Mouse (Mus musculus) intestine, embryonic 14.5 days (tissue): ENCODE data around the gene Cxcr1. TPM values are rescaled to one million over a fixed set of nuclear protein-coding genes. Genes with fewer than 3 reads are reported as not detected.

Source experiments
- ATAC-seq: fragments of 200-750 bp; cut with Nextera tagmentation; replicated peaks from 2 replicates; pipeline ENCODE4 v1.8.0; 2017; ENCODE audit warnings: low read depth, moderate number of reproducible peaks, moderate TSS enrichment, moderate library complexity; ENCODE audit not compliant: low FRiP score, low TSS enrichment
- DNase-seq: peaks from one replicate; pipeline ENCODE4 v3.0.0-alpha.2; 2018; ENCODE audit warnings: low spot score
- H3K27ac ChIP-seq: fragments of 300-500 bp; sonication (generic); 2 replicates; pipeline ENCODE4 v1.5.1; 2014; ENCODE audit warnings: low read depth, mild to moderate bottlenecking, control low read depth
- H3K27me3 ChIP-seq: fragments of 300-500 bp; sonication (generic); replicated peaks from 2 replicates; pipeline ENCODE4 v1.6.1; 2014; ENCODE audit warnings: low read length, control low read depth; ENCODE audit not compliant: control insufficient read depth, insufficient read depth
- H3K36me3 ChIP-seq: fragments of 300-500 bp; sonication (generic); 2 replicates; pipeline ENCODE4 v1.6.1; 2014; ENCODE audit warnings: low read length, control low read depth; ENCODE audit not compliant: control insufficient read depth, insufficient read depth
- H3K4me1 ChIP-seq: fragments of 300-500 bp; sonication (generic); replicated peaks from 2 replicates; pipeline ENCODE4 v1.6.1; 2014; ENCODE audit warnings: low read length, control low read depth, mixed read lengths; ENCODE audit not compliant: control insufficient read depth, insufficient read depth
- H3K4me2 ChIP-seq: fragments of 300-500 bp; sonication (generic); 2 replicates; pipeline ENCODE4 v1.6.1; 2014; ENCODE audit warnings: low read length
- H3K4me3 ChIP-seq: fragments of 300-500 bp; sonication (generic); 2 replicates; pipeline ENCODE4 v1.5.1; 2014; ENCODE audit warnings: low read depth, low read length, control low read depth, mixed read lengths
- H3K9ac ChIP-seq: fragments of 300-500 bp; sonication (generic); 2 replicates; pipeline ENCODE4 v1.6.1; 2014; ENCODE audit warnings: mild to moderate bottlenecking, low read length
- H3K9me3 ChIP-seq: fragments of 300-500 bp; sonication (generic); 2 replicates; pipeline ENCODE4 v1.6.1; 2016; ENCODE audit warnings: low read length, control low read depth; ENCODE audit not compliant: control insufficient read depth
- WGBS: fragments of 180-500 bp; shearing (Covaris S2); extraction: QIAGEN DNeasy Blood & Tissue Kit; methylation state at CpG from one replicate; pipeline ENCODE4 v1.1.7; 2014; 5-methylcytosine and 5-hydroxymethylcytosine counted together
- polyA plus RNA-seq: library from polyadenylated mRNA; unstranded; fragments of >200 nt; fragmentation: Nextera tagmentation; extraction: Ambion mirVana; gene quantifications from 2 replicates; pipeline ENCODE4 v1.2.1, GENCODE M21; 2014

Gene Cxcr1
- polyA plus RNA-seq, 1 experiment from 2014 or later, result not detected

DNA sequence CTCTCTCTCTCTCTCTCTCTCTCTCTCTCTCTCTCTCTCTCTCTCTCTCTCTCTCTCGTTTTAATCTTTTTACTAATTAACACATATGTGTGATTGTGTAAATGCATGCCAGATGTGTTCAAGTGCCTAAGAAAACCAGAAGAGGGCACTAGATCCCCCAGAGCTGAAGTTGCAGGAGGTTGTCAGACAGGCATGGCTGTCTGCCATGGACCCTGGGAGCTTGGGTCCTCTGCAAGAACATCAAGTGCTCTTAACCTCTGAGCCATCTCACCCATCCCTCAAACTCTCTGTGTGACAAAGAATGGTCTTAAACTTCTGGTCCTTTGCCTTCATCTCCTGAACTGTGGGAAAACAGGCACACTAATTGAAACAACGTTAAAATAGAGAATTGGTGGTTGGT lies 11.4 kb downstream of the Cxcr1 start:
- H3K4me1 ChIP-seq, result peaks cover 8% of the 10 kb centered on the region
- H3K27me3 ChIP-seq, result no peaks in the 10 kb centered on the region
- DNase-seq, result no peak
- no peaks in the 10 kb centered on the region for H3K9me3 ChIP-seq
- no peak overlapping the region for H3K9ac ChIP-seq
- no peak overlapping the region for H3K4me3 ChIP-seq
- no peak overlapping the region for H3K27ac ChIP-seq
- 77% methylated on average over 2 of the region's 2 CpGs for WGBS
- H3K36me3 ChIP-seq, result no peaks in the 10 kb centered on the region
- ATAC-seq, result no peak
- no peak overlapping the region for H3K4me2 ChIP-seq

DNA sequence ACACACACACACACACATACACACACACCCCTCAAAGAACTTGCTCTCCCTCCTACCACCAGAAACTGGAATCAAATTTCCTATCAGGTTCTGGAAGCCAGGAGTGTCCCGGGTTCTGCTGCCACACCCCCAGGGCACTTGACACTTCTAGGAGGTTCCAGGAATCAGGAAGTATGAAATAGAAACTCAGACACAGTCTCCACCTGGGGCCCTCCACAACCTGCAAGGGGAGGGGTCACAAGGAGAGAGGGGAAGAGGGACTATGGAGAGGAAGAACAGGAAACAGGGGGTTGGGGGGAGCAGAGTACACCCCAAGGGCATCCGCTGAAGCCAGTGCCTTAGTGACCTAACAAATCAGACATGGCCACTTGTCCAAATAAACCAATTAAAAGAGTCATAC lies 13.0 kb downstream of the Cxcr1 start:
- 61% methylated on average over 2 of the region's 2 CpGs for WGBS
- Histone ChIP-seq H3K4me1 (peaks cover 8% of the 10 kb centered on the region), H3K4me2 (no peak overlapping the region), H3K9ac (no peak overlapping the region), H3K36me3 (no peaks in the 10 kb centered on the region), H3K27me3 (no peaks in the 10 kb centered on the region), H3K9me3 (no peaks in the 10 kb centered on the region), H3K27ac (no peak overlapping the region), H3K4me3 (no peak overlapping the region)
- ATAC-seq (no peak), DNase-seq (no peak)

DNA sequence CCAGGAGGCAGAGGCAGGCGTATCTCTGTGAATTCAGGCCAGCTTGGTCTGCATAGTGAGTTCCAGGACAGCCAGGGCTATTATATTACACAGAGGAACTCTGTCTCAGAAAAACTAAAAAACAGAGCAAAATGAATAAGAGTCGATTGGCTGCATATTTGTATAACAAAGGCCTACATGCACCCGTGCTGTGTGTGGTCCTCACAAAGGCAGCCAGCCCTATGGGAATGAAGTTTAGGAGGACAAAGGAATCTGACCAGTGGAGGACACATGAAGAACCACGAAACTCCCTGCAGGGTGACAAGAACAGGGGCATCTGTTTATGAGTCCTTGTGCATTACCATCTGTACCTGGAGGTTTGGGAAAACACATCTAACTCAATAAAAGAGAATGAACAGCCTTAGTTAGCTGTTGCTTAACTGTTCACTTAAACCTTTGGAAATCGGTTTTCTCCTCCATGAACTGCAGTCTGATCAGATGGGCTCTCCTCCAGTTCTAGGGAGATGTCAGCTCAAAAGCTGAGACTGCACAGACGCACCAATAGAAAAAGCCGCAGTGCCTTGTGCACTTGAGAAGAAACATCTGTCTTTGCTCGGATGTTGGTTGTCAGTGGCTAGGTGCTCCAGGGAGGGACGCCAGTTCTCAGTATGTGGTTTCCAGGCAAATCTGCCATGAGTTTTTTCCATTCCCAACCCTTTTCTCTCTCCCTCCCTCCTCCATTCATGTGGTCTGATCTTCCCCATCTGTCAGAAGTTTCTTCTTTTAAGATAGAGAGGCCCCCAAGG lies 14.6 kb downstream of the Cxcr1 start:
- peaks cover 8% of the 10 kb centered on the region for H3K4me1 ChIP-seq
- no peaks in the 10 kb centered on the region for H3K27me3 ChIP-seq
- H3K4me3 ChIP-seq, result no peak overlapping the region
- DNase-seq (no peak), ATAC-seq (peak; percentile 88)
- H3K36me3 ChIP-seq, result no peaks in the 10 kb centered on the region
- H3K9me3 ChIP-seq, result no peaks in the 10 kb centered on the region
- no peak overlapping the region for H3K4me2 ChIP-seq
- H3K9ac ChIP-seq, result no peak overlapping the region
- WGBS, result 34% methylated on average over 9 of the region's 9 CpGs
- H3K27ac ChIP-seq, result peak overlapping the region; percentile 78

DNA sequence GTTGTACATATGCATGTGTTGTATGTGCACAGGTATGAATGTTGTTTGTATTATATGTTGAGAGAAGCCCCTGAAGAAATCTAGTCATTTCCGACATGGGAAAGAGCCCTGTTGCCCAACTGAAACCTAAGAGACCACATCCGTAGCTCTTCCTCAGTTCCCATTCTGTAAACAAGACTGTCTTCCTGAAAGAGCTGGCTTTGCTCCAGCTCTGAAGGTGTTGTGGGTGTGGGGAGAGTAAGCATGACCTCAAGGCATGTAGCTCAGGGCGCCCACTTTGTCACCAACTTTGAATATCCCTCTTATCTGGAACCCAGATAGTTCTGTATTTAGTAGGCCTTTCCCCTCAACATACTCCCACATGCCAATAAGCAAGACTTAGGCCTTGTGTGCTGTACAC lies 15.8 kb downstream of the Cxcr1 start:
- 61% methylated on average over 3 of the region's 3 CpGs for WGBS
- Histone ChIP-seq H3K36me3 (no peaks in the 10 kb centered on the region), H3K9ac (no peak overlapping the region), H3K4me3 (no peak overlapping the region), H3K27me3 (no peaks in the 10 kb centered on the region), H3K4me1 (peaks cover 8% of the 10 kb centered on the region), H3K4me2 (no peak overlapping the region), H3K27ac (no peak overlapping the region), H3K9me3 (no peaks in the 10 kb centered on the region)
- DNase-seq (no peak), ATAC-seq (no peak)

DNA sequence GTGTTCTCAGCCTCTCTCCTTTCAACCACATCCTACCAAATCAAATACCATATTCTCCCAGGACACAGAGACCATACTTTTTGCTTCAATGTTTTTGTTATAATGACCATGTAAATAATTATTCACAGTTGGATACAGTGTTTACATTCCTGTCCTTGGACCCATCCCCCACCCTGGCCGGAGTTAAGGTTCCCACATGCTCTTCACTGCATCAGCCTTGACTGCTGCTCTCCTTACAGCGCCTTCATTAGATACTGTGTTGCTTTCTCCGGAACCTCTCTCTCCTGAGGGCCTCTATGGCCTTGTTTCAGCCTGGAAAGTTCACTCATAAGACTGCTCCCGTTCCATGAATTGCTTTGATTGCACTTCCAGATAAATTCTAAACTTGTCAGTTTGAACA lies 18.7 kb downstream of the Cxcr1 start:
- no peak overlapping the region for H3K4me3 ChIP-seq
- DNase-seq, result no peak
- H3K9ac ChIP-seq, result no peak overlapping the region
- H3K9me3 ChIP-seq, result no peaks in the 10 kb centered on the region
- H3K36me3 ChIP-seq, result no peaks in the 10 kb centered on the region
- no peak overlapping the region for H3K4me2 ChIP-seq
- ATAC-seq, result no peak
- peak overlapping the region; percentile 62; the same call in 1 of the 2 replicates for H3K27ac ChIP-seq
- H3K27me3 ChIP-seq, result no peaks in the 10 kb centered on the region
- WGBS, result 39% methylated on average over 4 of the region's 4 CpGs
- peaks cover 6% of the 10 kb centered on the region; the same call in 1 of the 2 replicates for H3K4me1 ChIP-seq

DNA sequence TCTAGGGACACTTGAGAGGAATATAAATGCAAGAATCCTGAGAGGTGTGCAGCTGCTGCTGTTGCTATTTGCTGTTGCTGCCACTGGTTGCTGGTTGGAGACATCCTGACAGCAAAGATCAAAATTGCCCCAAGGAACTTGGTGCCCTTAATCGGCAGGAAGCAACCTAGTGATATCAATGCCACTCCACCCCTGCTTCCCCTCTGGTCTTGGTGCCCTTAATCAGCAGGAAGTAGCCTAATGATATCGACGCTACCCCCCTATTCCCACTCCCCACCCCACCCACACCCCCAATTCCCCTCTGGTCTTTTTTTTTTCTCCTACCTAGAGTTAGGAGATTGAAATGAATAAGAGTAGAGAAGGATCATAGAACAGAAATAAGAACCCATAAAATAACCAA lies 21.7 kb downstream of the Cxcr1 start:
- H3K9me3 ChIP-seq, result no peaks in the 10 kb centered on the region
- H3K4me2 ChIP-seq, result no peak overlapping the region
- WGBS, result 81% methylated on average over 3 of the region's 3 CpGs
- no peak overlapping the region for H3K9ac ChIP-seq
- ATAC-seq, result no peak
- DNase-seq, result no peak
- no peaks in the 10 kb centered on the region for H3K36me3 ChIP-seq
- no peaks in the 10 kb centered on the region for H3K4me1 ChIP-seq
- no peaks in the 10 kb centered on the region for H3K27me3 ChIP-seq
- H3K4me3 ChIP-seq, result no peak overlapping the region
- no peak overlapping the region for H3K27ac ChIP-seq

DNA sequence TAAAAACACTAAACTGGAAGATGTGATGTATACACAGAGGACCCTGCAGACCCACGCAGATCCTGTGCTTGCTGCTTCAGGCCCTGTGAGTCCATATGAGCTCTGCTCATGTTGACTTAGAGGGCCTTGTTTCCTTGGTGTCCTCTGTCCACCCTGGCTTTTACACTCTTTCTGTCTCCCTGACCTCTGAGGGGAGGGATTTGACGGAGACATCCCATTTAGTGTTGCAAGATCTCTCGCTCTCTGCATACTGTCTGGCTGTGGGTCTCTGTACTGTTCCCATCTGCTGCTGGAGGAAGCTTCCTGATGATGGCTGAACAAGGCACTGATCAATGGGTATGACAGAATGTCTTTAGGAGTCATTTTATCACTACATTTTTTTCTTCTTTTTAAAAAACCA lies 24.7 kb downstream of the Cxcr1 start:
- Histone ChIP-seq H3K4me1 (no peaks in the 10 kb centered on the region), H3K27ac (no peak overlapping the region), H3K27me3 (no peaks in the 10 kb centered on the region), H3K9me3 (no peaks in the 10 kb centered on the region), H3K36me3 (no peaks in the 10 kb centered on the region), H3K4me2 (no peak overlapping the region), H3K4me3 (no peak overlapping the region), H3K9ac (no peak overlapping the region)
- 89% methylated on average over 3 of the region's 3 CpGs for WGBS
- no peak for DNase-seq
- ATAC-seq, result no peak

DNA sequence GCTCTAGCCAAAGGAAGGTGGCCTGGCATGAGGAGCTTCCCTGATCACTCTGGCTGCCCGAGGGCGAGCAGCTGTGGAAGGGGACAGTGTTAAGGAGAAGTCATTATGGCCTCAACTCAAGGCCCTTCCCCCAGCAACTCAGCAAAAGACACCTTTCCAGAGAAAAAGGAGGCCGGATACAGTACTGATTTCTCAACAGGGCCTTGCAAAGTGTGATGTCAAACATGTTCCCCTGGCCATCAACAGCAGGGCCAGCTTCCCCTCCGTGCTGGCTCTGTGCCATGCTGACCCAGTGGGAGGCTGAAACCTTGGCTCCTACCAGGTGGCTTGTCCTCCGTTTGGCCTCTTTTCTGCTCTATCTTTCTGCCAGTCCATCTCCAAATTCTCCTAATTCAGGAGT lies 27.3 kb downstream of the Cxcr1 start:
- Histone ChIP-seq H3K9ac (no peak overlapping the region), H3K4me2 (no peak overlapping the region), H3K27ac (no peak overlapping the region), H3K36me3 (no peaks in the 10 kb centered on the region), H3K4me1 (no peaks in the 10 kb centered on the region), H3K9me3 (no peaks in the 10 kb centered on the region), H3K27me3 (no peaks in the 10 kb centered on the region), H3K4me3 (no peak overlapping the region)
- ATAC-seq (no peak), DNase-seq (no peak)
- WGBS, result 86% methylated on average over 5 of the region's 5 CpGs

DNA sequence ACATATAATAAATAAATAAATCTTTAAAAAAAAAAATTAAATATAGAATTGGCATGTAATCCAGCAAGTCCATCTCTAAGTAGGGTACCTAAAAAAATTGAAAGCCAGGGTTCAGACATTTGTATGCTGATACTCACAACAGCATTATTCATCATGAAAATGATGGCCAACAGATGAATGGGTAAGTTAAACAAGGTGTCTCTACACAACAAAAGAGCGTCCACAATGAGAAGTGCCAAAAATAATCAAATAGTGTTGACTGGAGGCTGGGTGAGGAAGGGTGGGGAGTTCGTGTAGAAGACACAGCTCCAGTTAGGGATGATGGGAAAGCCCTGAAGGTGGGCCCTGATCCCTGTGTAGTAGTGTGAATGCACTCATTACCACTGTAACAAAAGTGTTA lies 34.4 kb downstream of the Cxcr1 start:
- no peak overlapping the region for H3K4me2 ChIP-seq
- H3K9ac ChIP-seq, result no peak overlapping the region
- no peaks in the 10 kb centered on the region for H3K36me3 ChIP-seq
- no peaks in the 10 kb centered on the region for H3K4me1 ChIP-seq
- H3K4me3 ChIP-seq, result no peak overlapping the region
- H3K27me3 ChIP-seq, result no peaks in the 10 kb centered on the region
- DNase-seq, result peak; percentile 4
- 62% methylated on average over 2 of the region's 2 CpGs for WGBS
- no peak overlapping the region for H3K27ac ChIP-seq
- no peak for ATAC-seq
- no peaks in the 10 kb centered on the region for H3K9me3 ChIP-seq
